Mouse (Mus musculus): Measurements from ENCODE around the gene Dis3l. TPM values are rescaled to one million over a fixed set of nuclear protein-coding genes. Genes with fewer than 3 reads are reported as not detected.
A peak's percentile ranks its signal among the peaks of the same experiment; 100 is the strongest.

Dis3l gene
- polyA plus RNA-seq, 1 experiment from 2014 or later: 8.1 TPM

DNA sequence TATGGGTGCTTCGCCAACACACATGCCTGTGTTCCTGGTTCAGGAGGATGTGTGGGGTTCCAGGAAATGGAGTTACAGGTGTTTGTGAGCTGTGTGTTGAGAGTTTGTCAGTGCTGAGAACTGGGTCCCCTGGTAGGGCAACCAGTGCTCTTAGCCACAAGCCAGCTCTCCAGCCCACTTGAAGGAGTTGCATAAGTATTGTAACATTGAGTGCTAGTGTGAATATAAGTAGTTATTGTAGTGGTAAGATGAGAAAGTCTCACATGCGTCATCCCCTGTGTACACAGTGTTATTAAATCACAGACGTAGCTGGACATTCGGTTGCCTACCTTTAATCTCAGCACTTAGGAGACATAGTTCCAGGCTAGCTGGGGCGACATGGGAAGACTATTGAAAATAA is 81.2 kb downstream of the Dis3l start:
- H3K9ac ChIP-seq (replicated peaks; ENCODE audit: low read depth): no peak overlapping the region
- no peaks in the 10 kb centered on the region for H3K27me3 ChIP-seq (replicated peaks; ENCODE audit: insufficient read depth, low read length)
- ATAC-seq (peak; percentile 93), DNase-seq (ENCODE audit: low spot score) (peak; percentile 82)
- H3K4me2 ChIP-seq (replicated peaks; ENCODE audit: low read depth, low read length): no peak overlapping the region
- TF ChIP-seq CTCF (IDR thresholded peaks at IDR 0.05) (no peak), EP300 (IDR thresholded peaks at IDR 0.05) (peak; percentile 93)
- H3K4me3 ChIP-seq (ENCODE audit: low read depth, low read length): no peak overlapping the region
- H3K9me3 ChIP-seq (ENCODE audit: low read length): no peaks in the 10 kb centered on the region
- H3K36me3 ChIP-seq (ENCODE audit: insufficient read depth, low read length): no peaks in the 10 kb centered on the region
- no peaks in the 10 kb centered on the region for H3K4me1 ChIP-seq (ENCODE audit: insufficient read depth, low read depth, low read length)
- 53% methylated on average over 5 of the region's 5 CpGs for WGBS
- H3K27ac ChIP-seq (ENCODE audit: low read length): no peak overlapping the region

Other genes starting within 250 kb of the Dis3l start
- not detected in 2 replicates for gene Lctl, start 224.1 kb downstream of the Dis3l start, polyA plus RNA-seq (2015; fragmentation: Nextera tagmentation; extraction: Ambion mirVana)
- gene Zwilch, start 168.2 kb downstream of the Dis3l start, polyA plus RNA-seq (2015; fragmentation: Nextera tagmentation; extraction: Ambion mirVana): 1.5 and 1.7 TPM in 2 replicates
- gene Rpl4, start 167.9 kb downstream of the Dis3l start, polyA plus RNA-seq (2015; fragmentation: Nextera tagmentation; extraction: Ambion mirVana): 679 and 693 TPM in 2 replicates
- 35.5 and 47.4 TPM in 2 replicates for gene Snapc5, start 162.0 kb downstream of the Dis3l start, polyA plus RNA-seq (2015; fragmentation: Nextera tagmentation; extraction: Ambion mirVana)
- gene Uchl4, start 106.1 kb downstream of the Dis3l start, polyA plus RNA-seq (2015; fragmentation: Nextera tagmentation; extraction: Ambion mirVana): 1.0 and 1.1 TPM in 2 replicates
- gene Map2k1, start 87.7 kb downstream of the Dis3l start, polyA plus RNA-seq (2015; fragmentation: Nextera tagmentation; extraction: Ambion mirVana): 67.1 and 77.6 TPM in 2 replicates
- 59.8 and 70.2 TPM in 2 replicates for gene Tipin, start 59.7 kb downstream of the Dis3l start, polyA plus RNA-seq (2015; fragmentation: Nextera tagmentation; extraction: Ambion mirVana)
- 0.56 and 0.63 TPM in 2 replicates for gene Megf11, start 44.3 kb upstream of the Dis3l start, polyA plus RNA-seq (2015; fragmentation: Nextera tagmentation; extraction: Ambion mirVana)

Measured in lung, postnatal 0 days (tissue).